Mouse (Mus musculus): ENCODE data around the gene Kprp.
"Not testable (repeated sequence)": the region's sequence is repeated elsewhere in the genome, so short reads cannot be mapped to it uniquely, and the experiment has no call there.

GRCm38 (mm10) chr3:92816036-92816435 lies 11.0 kb downstream of the Kprp start:
- not testable (repeated sequence) for TF ChIP-seq E2F4 (IDR thresholded peaks at IDR 0.05; ENCODE audit: borderline replicate concordance, low read depth, low read length); POLR2A (IDR thresholded peaks at IDR 0.05; ENCODE audit: control insufficient read depth in 1 of 2, insufficient read depth in 1 of 2, low read depth in 1 of 2, low read length in 2 of 2, poor library complexity in 1 of 2)

Measured in MEL (cell line).